Mouse (Mus musculus) midbrain, postnatal 0 days (tissue): ENCODE measurements around the gene Gins1. TPM values are rescaled to one million over a fixed set of nuclear protein-coding genes. Genes with fewer than 3 reads are reported as not detected.
A peak's percentile ranks its signal among the peaks of the same experiment; 100 is the strongest.

Experiments
- ATAC-seq: fragments of 200-750 bp; cut with Nextera tagmentation; 2 replicates; pipeline ENCODE4 v1.8.0; 2017; ENCODE audit warnings: moderate number of reproducible peaks, mild to moderate bottlenecking, moderate TSS enrichment, moderate library complexity; ENCODE audit not compliant: low FRiP score
- DNase-seq: peaks from one replicate; pipeline ENCODE4 v3.0.0-alpha.2; 2015; ENCODE audit warnings: low spot score
- H3K27ac ChIP-seq: fragments of 300-500 bp; sonication (generic); 2 replicates; pipeline ENCODE4 v1.5.1; 2014; ENCODE audit warnings: low read depth, mild to moderate bottlenecking, low read length, mixed read lengths
- H3K27me3 ChIP-seq: fragments of 300-500 bp; sonication (generic); 2 replicates; pipeline ENCODE4 v1.6.1; 2014; ENCODE audit warnings: low read length, control low read depth, mixed read lengths; ENCODE audit not compliant: insufficient read depth
- H3K36me3 ChIP-seq: fragments of 300-500 bp; sonication (generic); 2 replicates; pipeline ENCODE4 v1.6.1; 2014; ENCODE audit warnings: low read length, control low read depth, mixed read lengths; ENCODE audit not compliant: insufficient read depth
- H3K4me1 ChIP-seq: fragments of 300-500 bp; sonication (generic); 2 replicates; pipeline ENCODE4 v1.6.1; 2014; ENCODE audit warnings: mild to moderate bottlenecking, control low read depth, antibody characterized with exemption, low read length, mixed read lengths; ENCODE audit not compliant: insufficient read depth
- H3K4me2 ChIP-seq: fragments of 300-500 bp; sonication (generic); 2 replicates; pipeline ENCODE4 v1.6.1; 2014; ENCODE audit warnings: low read depth, mild to moderate bottlenecking, low read length, mixed read lengths; ENCODE audit not compliant: poor library complexity, severe bottlenecking
- H3K4me3 ChIP-seq: fragments of 300-500 bp; sonication (generic); 2 replicates; pipeline ENCODE4 v1.5.1; 2014; ENCODE audit warnings: low read depth, mild to moderate bottlenecking, low read length, moderate library complexity
- H3K9ac ChIP-seq: fragments of 300-500 bp; sonication (generic); replicated peaks from 2 replicates; pipeline ENCODE4 v1.6.1; 2014; ENCODE audit warnings: mild to moderate bottlenecking, low read length, moderate library complexity, mixed read lengths; ENCODE audit not compliant: poor library complexity, severe bottlenecking
- H3K9me3 ChIP-seq: fragments of 300-500 bp; sonication (generic); 2 replicates; pipeline ENCODE4 v1.6.1; 2016; ENCODE audit warnings: low read length, control low read depth
- CTCF ChIP-seq: IDR thresholded peaks from 2 replicates; pipeline ENCODE4 v1.5.1; 2016; ENCODE audit warnings: antibody characterized with exemption, mild to moderate bottlenecking
- WGBS: fragments of 180-500 bp; shearing (Covaris S2); extraction: QIAGEN DNeasy Blood & Tissue Kit; methylation state at CpG from one replicate; pipeline ENCODE4 v1.1.7; 2014; 5-methylcytosine and 5-hydroxymethylcytosine counted together
- polyA plus RNA-seq: library from polyadenylated mRNA; unstranded; fragments of >200 nt; fragmentation: Nextera tagmentation; extraction: Ambion mirVana; gene quantifications from 2 replicates; pipeline ENCODE4 v1.2.1, GENCODE M21; 2015
- total RNA-seq: library from RNA; depleted of rRNA; stranded (reverse); fragments of >200 nt; gene quantifications from 2 replicates; pipeline ENCODE4 v1.2.3, GENCODE M21; 2014; rRNA removed

Gene Gins1
- total RNA-seq (4.2 and 5.7 TPM in 2 replicates), polyA plus RNA-seq (7.1 and 7.8 TPM in 2 replicates)

- Histone ChIP-seq H3K27me3 (no peaks in the 10 kb centered on the region), H3K36me3 (0 out of 2 replicates have a peak, but pooled peaks cover 4% of the 10 kb centered on the region), H3K4me2 (peak within 1 kb of the TSS; percentile 76), H3K9ac (peak within 1 kb of the TSS; percentile 93), H3K4me3 (peak within 1 kb of the TSS; percentile 93), H3K27ac (peak within 1 kb of the TSS; percentile 88), H3K9me3 (no peaks in the 10 kb centered on the region), H3K4me1 (peaks cover 3% of the 10 kb centered on the region; the same call in 1 of the 2 replicates)
- WGBS, result 36% methylated on average over 9 of the region's 9 CpGs
- no peak for DNase-seq
- no peak for TF ChIP-seq CTCF
- ATAC-seq, result no peak
Measured at GRCm38 (mm10) chr2:150904936-150905450, at the start of gene Gins1. Gins1 (plus strand) TSS chr2:150905400.

GRCm38 (mm10) chr2:150858724-150859487 lies 46.3 kb upstream of the Gins1 start:
- TF ChIP-seq CTCF, result no peak
- Histone ChIP-seq H3K4me1 (no peaks in the 10 kb centered on the region), H3K4me2 (no peak overlapping the region), H3K27me3 (no peaks in the 10 kb centered on the region), H3K4me3 (no peak overlapping the region), H3K27ac (no peak overlapping the region), H3K36me3 (0 out of 2 replicates have a peak, but pooled peaks cover 6% of the 10 kb centered on the region), H3K9me3 (no peaks in the 10 kb centered on the region), H3K9ac (no peak overlapping the region)
- WGBS, result 93% methylated on average over 9 of the region's 9 CpGs
- no peak for DNase-seq
- no peak for ATAC-seq

GRCm38 (mm10) chr2:150859709-150860470 lies 45.3 kb upstream of the Gins1 start:
- ATAC-seq, result no peak
- no peaks in the 10 kb centered on the region for H3K4me1 ChIP-seq
- 82% methylated on average over 11 of the region's 11 CpGs for WGBS
- no peaks in the 10 kb centered on the region for H3K9me3 ChIP-seq
- H3K36me3 ChIP-seq, result 0 out of 2 replicates have a peak, but pooled peaks cover 6% of the 10 kb centered on the region
- H3K4me3 ChIP-seq, result no peak overlapping the region
- no peak overlapping the region for H3K27ac ChIP-seq
- H3K4me2 ChIP-seq, result no peak overlapping the region
- no peaks in the 10 kb centered on the region for H3K27me3 ChIP-seq
- no peak for DNase-seq
- no peak overlapping the region for H3K9ac ChIP-seq
- no peak for TF ChIP-seq CTCF

- 0 out of 2 replicates have a peak, but pooled peaks cover 3% of the 10 kb centered on the region for H3K36me3 ChIP-seq
- no peaks in the 10 kb centered on the region for H3K27me3 ChIP-seq
- TF ChIP-seq CTCF, result peak; percentile 19; the same call in 1 of the 2 replicates
- H3K4me2 ChIP-seq, result no peak overlapping the region
- DNase-seq (no peak), ATAC-seq (no peak)
- no peak overlapping the region for H3K4me3 ChIP-seq
- 95% methylated on average over 2 of the region's 2 CpGs for WGBS
- H3K4me1 ChIP-seq, result no peaks in the 10 kb centered on the region
- no peak overlapping the region for H3K9ac ChIP-seq
- H3K9me3 ChIP-seq, result no peaks in the 10 kb centered on the region
- H3K27ac ChIP-seq, result no peak overlapping the region
Measured at GRCm38 (mm10) chr2:150861128-150861527, 44.1 kb upstream of the Gins1 start.

- ATAC-seq (no peak), DNase-seq (no peak)
- Histone ChIP-seq H3K4me2 (no peak overlapping the region), H3K36me3 (no peaks in the 10 kb centered on the region), H3K4me1 (no peaks in the 10 kb centered on the region), H3K9me3 (no peaks in the 10 kb centered on the region), H3K9ac (no peak overlapping the region), H3K27ac (no peak overlapping the region), H3K4me3 (no peak overlapping the region), H3K27me3 (no peaks in the 10 kb centered on the region)
- 99% methylated on average over 2 of the region's 2 CpGs for WGBS
- TF ChIP-seq CTCF, result no peak
Measured at GRCm38 (mm10) chr2:150867021-150867420, 38.2 kb upstream of the Gins1 start.
